Mouse (Mus musculus) hindbrain, embryonic 11.5 days (tissue): ENCODE results near the gene Dusp18. TPM values are rescaled to one million over a fixed set of nuclear protein-coding genes. Genes with fewer than 3 reads are reported as not detected.
A peak's percentile ranks its signal among the peaks of the same experiment; 100 is the strongest.

Experiments used
- ATAC-seq: fragments of 200-750 bp; cut with Nextera tagmentation; 2 replicates; pipeline ENCODE4 v1.8.0; 2017; ENCODE audit warnings: mild to moderate bottlenecking, moderate TSS enrichment, moderate library complexity; ENCODE audit not compliant: low FRiP score
- DNase-seq: peaks from one replicate; pipeline ENCODE4 v3.0.0-alpha.2; 2015; ENCODE audit warnings: low spot score
- H3K27ac ChIP-seq: fragments of 300-500 bp; sonication (generic); 2 replicates; pipeline ENCODE4 v1.5.1; 2014; ENCODE audit warnings: mild to moderate bottlenecking, low read depth, low read length
- H3K27me3 ChIP-seq: fragments of 300-500 bp; sonication (generic); 2 replicates; pipeline ENCODE4 v1.6.1; 2014; ENCODE audit warnings: mild to moderate bottlenecking, low read length, moderate library complexity, mixed read lengths; ENCODE audit not compliant: control insufficient read depth, insufficient read depth
- H3K36me3 ChIP-seq: fragments of 300-500 bp; sonication (generic); 2 replicates; pipeline ENCODE4 v1.6.1; 2014; ENCODE audit warnings: mild to moderate bottlenecking, low read length, moderate library complexity, mixed read lengths; ENCODE audit not compliant: control insufficient read depth, insufficient read depth
- H3K4me1 ChIP-seq: fragments of 300-500 bp; sonication (generic); replicated peaks from 2 replicates; pipeline ENCODE4 v1.6.1; 2014; ENCODE audit warnings: low read length, mixed read lengths; ENCODE audit not compliant: control insufficient read depth, insufficient read depth
- H3K4me2 ChIP-seq: fragments of 300-500 bp; sonication (generic); replicated peaks from 2 replicates; pipeline ENCODE4 v1.6.1; 2014; ENCODE audit warnings: mild to moderate bottlenecking, low read depth, low read length
- H3K4me3 ChIP-seq: fragments of 300-500 bp; sonication (generic); 2 replicates; pipeline ENCODE4 v1.5.1; 2014; ENCODE audit warnings: low read depth, low read length
- H3K9ac ChIP-seq: fragments of 300-500 bp; sonication (generic); 2 replicates; pipeline ENCODE4 v1.6.1; 2014; ENCODE audit warnings: low read depth, low read length
- H3K9me3 ChIP-seq: fragments of 300-500 bp; sonication (generic); 2 replicates; pipeline ENCODE4 v1.6.1; 2016; ENCODE audit warnings: low read length; ENCODE audit not compliant: control insufficient read depth
- WGBS: fragments of 180-500 bp; shearing (Covaris S2); extraction: QIAGEN DNeasy Blood & Tissue Kit; methylation state at CpG from one replicate; pipeline ENCODE4 v1.1.7; 2014; 5-methylcytosine and 5-hydroxymethylcytosine counted together
- polyA plus RNA-seq: library from polyadenylated mRNA; unstranded; fragments of >200 nt; fragmentation: Nextera tagmentation; extraction: Ambion mirVana; gene quantifications from 2 replicates; pipeline ENCODE4 v1.2.1, GENCODE M21; 2014

Dusp18 gene
- polyA plus RNA-seq = 21.6 and 28.0 TPM in 2 replicates

- 3% methylated on average over 46 of the region's 46 CpGs for whole genome bisulfite sequencing
- no peaks in the 10 kb centered on the region for H3K27me3 ChIP-seq
These were observed at the start of gene Dusp18, which contains the start of gene 4921536K21Rik for GRCm38 (mm10) chr11:3894406-3895281. TSS of gene Dusp18 (plus strand) at chr11:3895240. TSS of gene 4921536K21Rik (minus strand) at chr11:3895098.

GRCm38 (mm10) chr11:3846351-3846750, 48.7 kb upstream of the Dusp18 start:
- Histone ChIP-seq H3K9me3 (no peaks in the 10 kb centered on the region), H3K4me1 (no peaks in the 10 kb centered on the region), H3K4me3 (no peak overlapping the region), H3K27ac (no peak overlapping the region), H3K36me3 (no peaks in the 10 kb centered on the region), H3K4me2 (no peak overlapping the region), H3K9ac (no peak overlapping the region), H3K27me3 (no peaks in the 10 kb centered on the region)
- WGBS = 65% methylated on average over 2 of the region's 2 CpGs
- no peak for ATAC-seq
- DNase-seq = no peak

More at GRCm38 (mm10) chr11:3894406-3895281, at the start of gene Dusp18, which contains the start of gene 4921536K21Rik:
- Histone ChIP-seq H3K9ac (peak within 1 kb of the TSS; percentile 68), H3K4me3 (peak within 1 kb of the TSS; percentile 49), H3K27ac (peak within 1 kb of the TSS; percentile 79), H3K4me2 (peak within 1 kb of the TSS; percentile 62), H3K4me1 (no peaks in the 10 kb centered on the region; the same call in 1 of the 2 replicates), H3K36me3 (peaks cover 2% of the 10 kb centered on the region; the same call in 1 of the 2 replicates), H3K9me3 (no peaks in the 10 kb centered on the region)
- DNase-seq = peak; percentile 96
- ATAC-seq = peak; percentile 99

- Histone ChIP-seq H3K4me3 (no peak overlapping the region), H3K36me3 (no peaks in the 10 kb centered on the region), H3K27me3 (no peaks in the 10 kb centered on the region), H3K27ac (no peak overlapping the region), H3K9ac (no peak overlapping the region), H3K4me2 (no peak overlapping the region), H3K9me3 (no peaks in the 10 kb centered on the region), H3K4me1 (no peaks in the 10 kb centered on the region)
- DNase-seq (peak; percentile 5), ATAC-seq (no peak)
- 83% methylated on average over 15 of the region's 15 CpGs for WGBS
These were observed 45.3 kb upstream of the Dusp18 start for GRCm38 (mm10) chr11:3849469-3850314.

- Histone ChIP-seq H3K27ac (no peak overlapping the region), H3K9ac (no peak overlapping the region), H3K27me3 (no peaks in the 10 kb centered on the region), H3K36me3 (no peaks in the 10 kb centered on the region), H3K9me3 (no peaks in the 10 kb centered on the region), H3K4me1 (no peaks in the 10 kb centered on the region), H3K4me2 (no peak overlapping the region), H3K4me3 (no peak overlapping the region)
- DNase-seq (no peak), ATAC-seq (no peak)
- 80% methylated on average over 2 of the region's 2 CpGs for WGBS
These were observed 44.8 kb upstream of the Dusp18 start for GRCm38 (mm10) chr11:3850315-3850614.

- Histone ChIP-seq H3K4me1 (no peaks in the 10 kb centered on the region), H3K27ac (no peak overlapping the region), H3K27me3 (no peaks in the 10 kb centered on the region), H3K4me3 (no peak overlapping the region), H3K9ac (no peak overlapping the region), H3K36me3 (no peaks in the 10 kb centered on the region), H3K9me3 (no peaks in the 10 kb centered on the region), H3K4me2 (no peak overlapping the region)
- ATAC-seq (no peak), DNase-seq (no peak)
- 73% methylated on average over 5 of the region's 5 CpGs for WGBS
These were observed 44.2 kb upstream of the Dusp18 start for GRCm38 (mm10) chr11:3850746-3851277.

GRCm38 (mm10) chr11:3851872-3852271, 43.2 kb upstream of the Dusp18 start:
- no peak overlapping the region for H3K9ac ChIP-seq
- DNase-seq = no peak
- 81% methylated on average over 4 of the region's 4 CpGs for WGBS
- no peak overlapping the region for H3K4me3 ChIP-seq
- H3K27ac ChIP-seq = no peak overlapping the region
- no peaks in the 10 kb centered on the region for H3K27me3 ChIP-seq
- H3K4me2 ChIP-seq = no peak overlapping the region
- H3K36me3 ChIP-seq = no peaks in the 10 kb centered on the region
- no peaks in the 10 kb centered on the region for H3K4me1 ChIP-seq
- H3K9me3 ChIP-seq = no peaks in the 10 kb centered on the region
- no peak for ATAC-seq

GRCm38 (mm10) chr11:3853031-3853430, 42.0 kb upstream of the Dusp18 start:
- Histone ChIP-seq H3K27me3 (no peaks in the 10 kb centered on the region), H3K27ac (no peak overlapping the region), H3K4me2 (no peak overlapping the region), H3K9me3 (no peaks in the 10 kb centered on the region), H3K4me3 (no peak overlapping the region), H3K4me1 (no peaks in the 10 kb centered on the region), H3K9ac (no peak overlapping the region), H3K36me3 (no peaks in the 10 kb centered on the region)
- no peak for DNase-seq
- no peak for ATAC-seq
- WGBS = 92% methylated on average over 10 of the region's 10 CpGs

GRCm38 (mm10) chr11:3853481-3854034, 41.5 kb upstream of the Dusp18 start:
- H3K4me3 ChIP-seq = no peak overlapping the region
- 79% methylated on average over 5 of the region's 5 CpGs for WGBS
- DNase-seq (no peak), ATAC-seq (no peak)
- no peaks in the 10 kb centered on the region for H3K4me1 ChIP-seq
- no peaks in the 10 kb centered on the region for H3K9me3 ChIP-seq
- H3K36me3 ChIP-seq = no peaks in the 10 kb centered on the region
- H3K4me2 ChIP-seq = no peak overlapping the region
- no peak overlapping the region for H3K9ac ChIP-seq
- no peaks in the 10 kb centered on the region for H3K27me3 ChIP-seq
- H3K27ac ChIP-seq = no peak overlapping the region
